Mouse (Mus musculus): ENCODE measurements around the gene Mpp2.

The Mpp2 gene

DNA sequence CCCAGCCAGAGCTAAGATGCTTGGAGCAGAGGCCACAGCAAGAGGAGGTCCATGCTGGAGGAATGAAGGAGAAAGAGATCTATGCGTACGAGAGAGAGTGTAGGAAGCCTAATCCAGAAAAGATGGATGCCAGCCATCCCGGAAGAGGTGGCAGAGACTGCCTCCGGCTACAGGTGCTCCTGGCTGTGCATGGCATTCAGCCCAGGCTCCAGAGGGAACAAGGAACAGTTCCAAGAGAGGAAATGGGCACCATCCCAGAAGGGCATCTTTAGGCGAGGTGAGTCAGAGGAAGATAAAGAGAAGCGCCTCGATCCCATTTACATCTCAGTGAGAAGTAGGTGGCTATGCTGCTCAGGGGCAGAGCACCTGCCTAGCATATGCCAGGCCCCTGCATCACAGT is 57.2 kb downstream of the Mpp2 start:
- TF ChIP-seq GATA4 (IDR thresholded peaks at IDR 0.05; ENCODE audit: insufficient replicate concordance, low read length): no peak

DNA sequence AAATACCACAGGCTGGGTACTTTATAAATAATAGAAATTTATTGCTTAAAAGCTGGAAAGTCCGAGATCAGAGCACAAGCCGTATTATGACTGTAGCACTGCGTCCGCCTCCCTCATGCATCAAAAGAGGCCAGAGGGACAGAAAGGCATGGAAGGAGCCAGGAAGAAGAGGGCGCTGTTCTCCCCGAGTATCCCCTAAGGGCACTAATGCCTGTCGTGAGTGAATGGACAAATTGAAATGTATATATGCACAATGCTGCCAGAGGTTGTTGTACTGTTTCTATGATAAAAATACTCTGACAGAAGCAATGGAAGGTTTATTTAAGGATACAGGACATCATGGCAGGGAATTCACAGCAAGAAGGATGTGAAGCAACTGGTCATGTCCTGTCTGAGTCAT is 58.3 kb downstream of the Mpp2 start:
- no peak for TF ChIP-seq GATA4 (IDR thresholded peaks at IDR 0.05; ENCODE audit: insufficient replicate concordance, low read length)

GRCm38 (mm10) chr11:102029304-102029703 is 59.0 kb downstream of the Mpp2 start:
- TF ChIP-seq GATA4 (IDR thresholded peaks at IDR 0.05; ENCODE audit: insufficient replicate concordance, low read length): no peak

DNA sequence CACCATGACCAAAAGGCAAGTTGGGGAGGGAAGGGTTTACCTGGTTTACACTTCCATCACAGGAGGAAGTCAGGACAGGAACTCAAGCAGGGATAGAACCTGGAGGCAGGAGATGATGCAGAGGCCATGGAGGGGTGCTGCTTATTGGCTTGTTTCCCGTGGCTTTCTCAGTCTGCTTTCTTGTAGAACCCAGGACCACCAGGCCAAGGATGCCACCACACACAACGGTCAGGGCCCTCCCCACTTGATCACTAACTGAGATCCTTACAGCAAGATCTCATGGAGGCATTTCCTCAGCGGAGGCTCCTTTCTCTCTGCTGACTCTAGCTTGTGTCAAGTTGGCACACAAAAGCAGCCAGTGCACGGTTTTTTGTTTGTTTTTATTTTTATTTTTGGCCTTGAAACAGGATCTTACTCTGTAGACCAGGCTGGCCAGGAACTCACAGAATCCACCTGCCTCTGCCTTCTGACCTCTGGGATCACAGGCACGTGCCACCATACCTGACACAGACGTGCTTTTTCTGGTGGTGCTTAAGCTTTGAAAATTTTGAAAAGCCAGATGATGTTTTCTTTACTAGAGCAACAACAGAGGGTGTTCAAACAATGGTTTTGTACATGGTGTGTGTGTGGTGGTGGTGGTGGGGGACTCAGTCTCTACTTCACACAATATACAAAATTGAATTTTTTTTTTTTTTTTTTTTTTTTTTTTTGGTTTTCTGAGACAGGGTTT is 60.1 kb downstream of the Mpp2 start, which contains the start of gene Mpp3:
Gene Mpp3, minus strand, starts transcription at position 375 of the 730 bp plus-strand sequence.
- no peak for TF ChIP-seq GATA4 (IDR thresholded peaks at IDR 0.05; ENCODE audit: insufficient replicate concordance, low read length)

- no peak for TF ChIP-seq GATA4 (IDR thresholded peaks at IDR 0.05; ENCODE audit: insufficient replicate concordance, low read length)
These were observed 60.8 kb downstream of the Mpp2 start for GRCm38 (mm10) chr11:102027361-102028017.

- no peak for TF ChIP-seq GATA4 (IDR thresholded peaks at IDR 0.05; ENCODE audit: insufficient replicate concordance, low read length)
These were observed 61.5 kb downstream of the Mpp2 start for GRCm38 (mm10) chr11:102026694-102027360.

- TF ChIP-seq GATA4 (IDR thresholded peaks at IDR 0.05; ENCODE audit: insufficient replicate concordance, low read length): no peak
These were observed 62.2 kb downstream of the Mpp2 start for GRCm38 (mm10) chr11:102025991-102026660.

GRCm38 (mm10) chr11:102025354-102025753 is 63.0 kb downstream of the Mpp2 start:
- TF ChIP-seq GATA4 (IDR thresholded peaks at IDR 0.05; ENCODE audit: insufficient replicate concordance, low read length): no peak

GRCm38 (mm10) chr11:102024875-102025274 is 63.4 kb downstream of the Mpp2 start:
- no peak for TF ChIP-seq GATA4 (IDR thresholded peaks at IDR 0.05; ENCODE audit: insufficient replicate concordance, low read length)

GRCm38 (mm10) chr11:102024084-102024758 is 64.1 kb downstream of the Mpp2 start:
- TF ChIP-seq GATA4 (IDR thresholded peaks at IDR 0.05; ENCODE audit: insufficient replicate concordance, low read length): no peak

DNA sequence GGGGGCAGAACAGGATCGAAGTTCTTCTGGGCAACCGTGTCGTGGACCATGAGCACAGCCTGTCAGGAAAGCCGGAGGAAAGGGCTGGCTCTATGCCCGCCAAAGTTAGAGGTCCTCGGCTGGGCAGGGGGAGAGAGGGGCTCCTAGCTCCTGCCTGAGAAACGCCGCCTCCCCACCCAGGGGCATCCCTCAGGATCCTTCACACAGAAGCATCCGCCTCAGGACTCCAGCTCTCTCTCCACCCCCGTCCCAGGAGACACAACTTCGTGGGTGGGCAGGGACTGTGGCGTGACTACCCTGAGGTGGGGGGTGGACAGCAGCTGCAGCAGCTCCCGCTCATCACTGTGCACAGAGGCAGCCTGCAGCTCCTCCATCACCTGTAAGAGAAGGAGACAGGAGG is 64.9 kb downstream of the Mpp2 start:
- TF ChIP-seq GATA4 (IDR thresholded peaks at IDR 0.05; ENCODE audit: insufficient replicate concordance, low read length): no peak

DNA sequence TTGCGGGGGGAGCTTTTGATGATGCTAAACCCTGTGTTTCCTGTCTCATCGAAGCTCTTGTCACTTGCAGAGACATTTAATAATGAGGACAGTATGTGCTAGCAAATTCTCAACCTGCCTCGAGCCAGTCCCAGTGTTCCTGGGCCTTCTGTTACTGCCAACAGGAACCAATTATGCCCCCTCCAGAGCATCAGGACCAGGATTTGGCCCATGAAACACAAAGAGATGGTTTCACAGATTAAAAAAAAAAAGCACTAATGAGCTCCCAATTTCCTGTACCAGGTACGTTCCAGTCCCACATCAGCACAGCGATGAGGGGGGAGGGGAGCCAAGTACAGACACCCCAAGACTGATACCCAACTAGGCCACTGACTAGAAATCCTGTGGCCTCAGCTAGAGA is 67.1 kb downstream of the Mpp2 start:
- TF ChIP-seq GATA4 (IDR thresholded peaks at IDR 0.05; ENCODE audit: insufficient replicate concordance, low read length): no peak

- TF ChIP-seq GATA4 (IDR thresholded peaks at IDR 0.05; ENCODE audit: insufficient replicate concordance, low read length): no peak
These were observed 68.6 kb downstream of the Mpp2 start for GRCm38 (mm10) chr11:102019736-102020135.

DNA sequence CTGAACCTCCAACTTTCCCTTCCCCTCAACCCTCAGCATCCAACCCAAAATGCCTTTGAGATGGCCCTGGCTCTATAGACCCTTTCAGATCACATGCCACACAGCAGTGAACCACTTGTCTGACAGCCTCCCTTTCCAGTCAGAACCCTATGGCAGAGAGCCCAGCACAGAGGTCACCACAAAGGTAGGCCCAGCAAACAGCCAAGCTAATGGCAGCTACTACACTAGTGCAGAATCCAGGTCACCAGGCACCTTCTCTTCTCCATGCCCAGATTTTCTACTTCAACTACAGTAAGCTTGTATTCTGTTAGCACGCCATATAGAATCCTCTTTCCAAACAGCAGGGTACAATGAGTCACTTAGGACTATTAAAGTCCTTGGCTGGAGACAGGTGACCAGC is 72.2 kb downstream of the Mpp2 start:
- no peak for TF ChIP-seq GATA4 (IDR thresholded peaks at IDR 0.05; ENCODE audit: insufficient replicate concordance, low read length)

DNA sequence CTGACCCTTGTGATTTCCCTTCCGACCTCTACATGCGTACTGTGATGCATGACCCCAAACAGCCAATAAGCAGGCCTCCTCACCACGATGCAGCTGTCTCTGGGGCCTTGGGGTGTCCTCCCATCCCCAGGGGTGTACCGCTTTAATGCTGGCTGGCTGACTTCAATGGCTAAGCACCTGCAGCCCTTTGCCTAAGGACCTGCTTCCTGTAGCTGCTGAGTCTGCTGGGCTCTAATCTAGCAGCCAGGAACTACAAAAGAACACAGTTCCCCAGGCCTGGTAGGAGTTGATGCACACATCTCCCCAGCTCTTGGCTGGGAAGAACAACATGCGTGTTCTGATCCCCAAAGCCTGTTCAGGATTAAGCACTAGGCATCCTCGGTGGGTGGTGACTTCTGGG is 72.8 kb downstream of the Mpp2 start:
- TF ChIP-seq GATA4 (IDR thresholded peaks at IDR 0.05; ENCODE audit: insufficient replicate concordance, low read length): no peak

Measured in liver, adult (tissue).